Mouse (Mus musculus) embryonic facial prominence, embryonic 12.5 days (tissue): ENCODE data around the gene Edem3. TPM values are rescaled to one million over a fixed set of nuclear protein-coding genes. Genes with fewer than 3 reads are reported as not detected.

ENCODE experiments used
- ATAC-seq: fragments of 200-750 bp; cut with Nextera tagmentation; 2 replicates; pipeline ENCODE4 v1.8.0; 2017; ENCODE audit not compliant: insufficient number of reproducible peaks, insufficient read depth, low FRiP score, low TSS enrichment
- H3K27ac ChIP-seq: fragments of 300-500 bp; sonication (generic); 2 replicates; pipeline ENCODE4 v1.5.1; 2016; ENCODE audit warnings: mild to moderate bottlenecking
- H3K27me3 ChIP-seq: fragments of 300-500 bp; sonication (generic); 2 replicates; pipeline ENCODE4 v1.6.1; 2016; ENCODE audit warnings: mild to moderate bottlenecking, moderate library complexity
- H3K36me3 ChIP-seq: fragments of 300-500 bp; sonication (generic); 2 replicates; pipeline ENCODE4 v1.6.1; 2016; ENCODE audit warnings: mild to moderate bottlenecking
- H3K4me1 ChIP-seq: fragments of 300-500 bp; sonication (generic); 2 replicates; pipeline ENCODE4 v1.6.1; 2016
- H3K4me2 ChIP-seq: fragments of 300-500 bp; sonication (generic); replicated peaks from 2 replicates; pipeline ENCODE4 v1.6.1; 2016; ENCODE audit warnings: mild to moderate bottlenecking, moderate library complexity
- H3K4me3 ChIP-seq: fragments of 300-500 bp; sonication (generic); 2 replicates; pipeline ENCODE4 v1.5.1; 2016; ENCODE audit warnings: mild to moderate bottlenecking
- H3K9ac ChIP-seq: fragments of 300-500 bp; sonication (generic); 2 replicates; pipeline ENCODE4 v1.6.1; 2016; ENCODE audit warnings: mild to moderate bottlenecking, moderate library complexity
- H3K9me3 ChIP-seq: fragments of 300-500 bp; sonication (generic); 2 replicates; pipeline ENCODE4 v1.6.1; 2016; ENCODE audit warnings: mild to moderate bottlenecking, moderate library complexity
- WGBS: fragments of 180-500 bp; shearing (Covaris S2); methylation state at CpG from one replicate; pipeline ENCODE4 v1.1.7; 2016; 5-methylcytosine and 5-hydroxymethylcytosine counted together
- polyA plus RNA-seq: library from polyadenylated mRNA; unstranded; fragments of >200 nt; fragmentation: Nextera tagmentation; extraction: Ambion mirVana; gene quantifications from 2 replicates; pipeline ENCODE4 v1.2.1, GENCODE M21; 2016

Gene Edem3
- polyA plus RNA-seq, 1 experiment from 2014 or later: 27.6 TPM

- no peak overlapping the region for H3K27ac ChIP-seq
- H3K4me2 ChIP-seq: no peak overlapping the region
- no peaks in the 10 kb centered on the region for H3K27me3 ChIP-seq
- no peaks in the 10 kb centered on the region for H3K36me3 ChIP-seq
- no peak for ATAC-seq
- no peak overlapping the region for H3K9ac ChIP-seq
- H3K4me3 ChIP-seq: no peak overlapping the region
- WGBS: 83% methylated on average over 20 of the region's 20 CpGs
- no peaks in the 10 kb centered on the region for H3K9me3 ChIP-seq
- no peaks in the 10 kb centered on the region for H3K4me1 ChIP-seq
Measured at GRCm38 (mm10) chr1:151851051-151851848, 96.1 kb downstream of the Edem3 start.

- Histone ChIP-seq H3K27me3 (no peaks in the 10 kb centered on the region), H3K27ac (no peak overlapping the region), H3K9me3 (no peaks in the 10 kb centered on the region), H3K9ac (no peak overlapping the region), H3K4me1 (no peaks in the 10 kb centered on the region), H3K36me3 (no peaks in the 10 kb centered on the region), H3K4me3 (no peak overlapping the region), H3K4me2 (no peak overlapping the region)
- WGBS: 38% methylated on average over 3 of the region's 3 CpGs
- ATAC-seq: no peak
Measured at GRCm38 (mm10) chr1:151851976-151852375, 96.8 kb downstream of the Edem3 start.

DNA sequence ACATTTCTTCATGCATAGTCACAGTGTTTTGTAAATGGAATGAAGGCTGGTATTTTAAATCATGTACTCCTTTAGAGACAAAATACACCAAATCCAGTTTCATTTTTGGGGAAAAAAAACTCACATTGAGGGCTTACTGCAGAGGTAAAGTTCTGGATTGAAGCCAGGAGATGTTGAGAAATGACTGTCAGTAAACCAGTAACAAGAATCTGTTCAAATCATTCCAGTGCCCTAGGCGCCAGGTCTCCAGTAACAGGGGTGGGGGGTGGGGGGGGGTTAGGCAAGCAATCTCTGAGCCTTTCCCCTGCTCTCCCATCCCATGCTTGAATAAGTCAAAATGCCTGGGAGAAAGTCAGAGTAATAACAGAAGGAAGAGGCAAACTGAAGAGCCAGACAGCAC lies 100.4 kb downstream of the Edem3 start:
- 40% methylated on average over 1 of the region's 1 CpGs for WGBS

DNA sequence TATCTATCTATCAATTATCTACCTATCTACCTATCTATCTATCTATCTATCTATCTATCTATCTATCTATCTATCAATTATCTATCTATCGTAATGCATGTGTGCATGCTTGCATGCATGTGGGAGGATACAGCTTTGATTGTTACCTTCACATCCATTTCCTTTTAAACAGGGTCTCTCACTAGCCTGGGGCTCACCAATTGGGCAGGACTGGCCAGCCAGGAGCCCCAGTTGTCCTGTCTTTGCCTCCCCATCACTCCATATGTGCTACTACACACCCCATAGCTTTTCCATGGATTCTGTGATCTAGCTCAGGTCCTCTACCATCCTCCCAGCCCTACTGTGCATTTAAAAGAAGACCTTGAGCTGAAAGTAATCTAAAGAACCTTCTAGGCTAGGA lies 103.3 kb downstream of the Edem3 start:
- Histone ChIP-seq H3K4me1 (no peaks in the 10 kb centered on the region), H3K9me3 (no peaks in the 10 kb centered on the region), H3K27ac (no peak overlapping the region), H3K9ac (no peak overlapping the region), H3K4me2 (no peak overlapping the region), H3K27me3 (no peaks in the 10 kb centered on the region), H3K36me3 (no peaks in the 10 kb centered on the region), H3K4me3 (no peak overlapping the region)
- ATAC-seq: no peak
- WGBS: 98% methylated on average over 1 of the region's 1 CpGs

More for the DNA sequence above, 100.4 kb downstream of the Edem3 start:
- Histone ChIP-seq H3K4me3 (no peak overlapping the region), H3K4me1 (no peaks in the 10 kb centered on the region), H3K36me3 (no peaks in the 10 kb centered on the region), H3K9me3 (no peaks in the 10 kb centered on the region), H3K9ac (no peak overlapping the region), H3K27me3 (no peaks in the 10 kb centered on the region), H3K4me2 (no peak overlapping the region), H3K27ac (no peak overlapping the region)
- ATAC-seq: no peak

- Histone ChIP-seq H3K27me3 (no peaks in the 10 kb centered on the region), H3K9ac (no peak overlapping the region), H3K4me3 (no peak overlapping the region), H3K36me3 (no peaks in the 10 kb centered on the region), H3K4me2 (no peak overlapping the region), H3K9me3 (no peaks in the 10 kb centered on the region), H3K4me1 (no peaks in the 10 kb centered on the region), H3K27ac (no peak overlapping the region)
- 0 out of 2 replicates have a peak, but pooled peaks have one; percentile 10 for ATAC-seq
- 57% methylated on average over 20 of the region's 20 CpGs for WGBS
Measured at GRCm38 (mm10) chr1:151861334-151861995, 106.3 kb downstream of the Edem3 start.

GRCm38 (mm10) chr1:151862109-151862508 lies 106.9 kb downstream of the Edem3 start:
- Histone ChIP-seq H3K4me1 (no peaks in the 10 kb centered on the region), H3K27me3 (no peaks in the 10 kb centered on the region), H3K27ac (no peak overlapping the region), H3K9ac (no peak overlapping the region), H3K9me3 (no peaks in the 10 kb centered on the region), H3K4me3 (no peak overlapping the region), H3K36me3 (no peaks in the 10 kb centered on the region), H3K4me2 (no peak overlapping the region)
- WGBS: 91% methylated on average over 8 of the region's 8 CpGs
- no peak for ATAC-seq

- no peak for ATAC-seq
- H3K4me2 ChIP-seq: no peak overlapping the region
- H3K4me3 ChIP-seq: no peak overlapping the region
- no peaks in the 10 kb centered on the region for H3K36me3 ChIP-seq
- H3K9me3 ChIP-seq: no peaks in the 10 kb centered on the region
- H3K9ac ChIP-seq: no peak overlapping the region
- no peaks in the 10 kb centered on the region for H3K4me1 ChIP-seq
- no peaks in the 10 kb centered on the region for H3K27me3 ChIP-seq
- no peak overlapping the region for H3K27ac ChIP-seq
- WGBS: 76% methylated on average over 17 of the region's 17 CpGs
Measured at GRCm38 (mm10) chr1:151863135-151863796, 108.1 kb downstream of the Edem3 start.

DNA sequence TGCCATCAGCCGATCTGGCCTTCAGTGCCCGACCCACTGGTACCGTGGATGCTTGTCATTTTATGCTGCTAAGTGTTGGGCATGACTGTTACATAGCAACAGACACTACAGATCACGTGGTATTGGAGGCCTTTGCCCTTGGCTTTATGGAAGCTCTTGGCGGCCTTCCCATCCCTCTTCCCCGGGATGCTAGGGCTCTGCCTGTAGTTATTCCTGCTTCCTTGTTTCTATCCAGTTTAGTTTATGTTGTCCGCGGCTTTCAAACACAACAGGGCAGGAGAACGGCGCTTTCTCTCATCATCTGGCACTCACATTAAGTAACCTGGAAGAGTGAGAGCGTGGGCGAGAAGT lies 108.6 kb downstream of the Edem3 start:
- H3K4me1 ChIP-seq: no peaks in the 10 kb centered on the region
- no peak overlapping the region for H3K9ac ChIP-seq
- 90% methylated on average over 12 of the region's 12 CpGs for WGBS
- no peak overlapping the region for H3K4me2 ChIP-seq
- no peaks in the 10 kb centered on the region for H3K27me3 ChIP-seq
- H3K9me3 ChIP-seq: no peaks in the 10 kb centered on the region
- no peak overlapping the region for H3K4me3 ChIP-seq
- no peak overlapping the region for H3K27ac ChIP-seq
- no peak for ATAC-seq
- H3K36me3 ChIP-seq: no peaks in the 10 kb centered on the region

DNA sequence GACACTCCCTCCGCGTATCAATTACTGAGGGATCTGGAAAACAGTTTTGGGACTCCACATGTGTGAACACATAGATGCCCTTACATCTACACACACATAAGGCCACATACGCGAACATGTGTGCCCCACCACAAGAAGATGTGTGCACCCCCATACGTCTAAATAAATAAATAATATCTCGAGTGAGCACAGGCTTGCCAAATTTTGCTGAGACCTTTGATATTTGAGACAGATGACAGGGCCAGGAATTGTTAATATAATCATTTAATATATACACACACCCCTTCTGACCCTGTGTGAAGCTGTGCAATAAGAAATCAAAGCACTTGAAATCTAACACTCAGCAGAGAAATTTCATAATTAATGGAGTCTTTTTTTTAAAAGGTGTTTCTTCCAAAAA lies 109.2 kb downstream of the Edem3 start:
- Histone ChIP-seq H3K27me3 (no peaks in the 10 kb centered on the region), H3K4me2 (no peak overlapping the region), H3K9ac (no peak overlapping the region), H3K36me3 (no peaks in the 10 kb centered on the region), H3K4me3 (no peak overlapping the region), H3K4me1 (no peaks in the 10 kb centered on the region), H3K27ac (no peak overlapping the region), H3K9me3 (no peaks in the 10 kb centered on the region)
- ATAC-seq: no peak
- 79% methylated on average over 6 of the region's 6 CpGs for WGBS

Other genes starting within 250 kb of the Edem3 start
- 5.2 and 5.7 TPM in 2 replicates for gene Fam129a, start 184.2 kb upstream of the Edem3 start, polyA plus RNA-seq